Mouse (Mus musculus): ENCODE measurements around the gene Med22. TPM values are rescaled to one million over a fixed set of nuclear protein-coding genes. Genes with fewer than 3 reads are reported as not detected.
A peak's percentile ranks its signal among the peaks of the same experiment; 100 is the strongest.

Med22 gene
- polyA plus RNA-seq (2012; fragmentation: generic; extraction: Trizol): 71.0 TPM
- long read RNA-seq, experiment 1, transcript Med22-202 (3 exons, 3,506 nt): major isoform, 7 of 16 reads
- long read RNA-seq, experiment 1, partial matches to known transcripts: 0 of 16 reads
- long read RNA-seq, experiment 1, other reads (novel, unspliced or antisense): 6 of 16 reads
- long read RNA-seq, experiment 2, transcript Med22-202 (3 exons, 3,506 nt): major isoform, 398 of 459 reads
- long read RNA-seq, experiment 2, transcript Med22-203 (3 exons, 668 nt): minor isoform, 10 of 459 reads
- long read RNA-seq, experiment 2, transcript Med22-201 (4 exons, 973 nt): minor isoform, 6 of 459 reads
- long read RNA-seq, experiment 2, partial matches to known transcripts: 2 of 459 reads
- long read RNA-seq, experiment 2, other reads (novel, unspliced or antisense): 43 of 459 reads

DNA sequence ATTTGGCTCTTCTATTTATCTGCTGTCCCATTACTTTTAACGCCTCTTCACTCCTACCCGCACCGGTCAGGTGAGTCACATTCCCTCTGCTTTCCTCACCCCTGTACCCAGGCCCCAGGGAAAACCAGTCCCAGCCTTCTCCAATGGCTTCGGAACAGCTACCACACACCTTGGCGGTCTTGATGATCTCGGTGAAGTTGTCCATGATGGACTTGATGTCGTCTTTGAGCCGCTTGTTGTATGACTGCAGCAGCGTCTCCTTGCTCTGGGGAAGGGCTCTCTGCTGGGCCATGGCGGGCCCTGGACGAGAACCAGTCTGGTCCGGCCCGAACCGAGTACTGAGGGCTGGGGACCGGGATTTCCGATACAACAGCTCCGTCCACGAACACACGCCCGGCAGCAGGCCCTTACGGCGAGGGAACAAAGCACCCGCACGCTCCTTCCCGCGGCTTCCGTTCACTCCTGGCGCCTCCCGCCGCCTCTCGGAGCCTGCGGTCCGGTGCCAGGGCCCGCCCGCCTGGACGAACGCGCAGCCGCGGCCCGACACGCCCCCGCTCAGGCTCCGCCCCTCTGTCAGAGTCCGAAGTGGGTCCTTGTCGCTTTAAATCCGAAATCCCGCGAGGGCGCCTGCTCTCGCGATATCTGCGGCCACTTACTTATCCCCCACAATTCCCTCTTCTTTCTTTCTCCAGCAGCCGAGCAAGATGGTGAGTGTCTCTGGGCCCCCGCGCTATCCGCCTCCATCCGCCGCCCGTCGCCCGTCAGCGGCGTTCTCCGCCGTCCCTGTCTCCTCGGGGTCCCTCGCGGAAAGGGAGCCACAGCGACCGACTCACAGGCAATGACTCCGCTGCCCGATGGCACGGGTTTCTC is at the start of gene Med22, which contains the start of gene Rpl7a:
Gene Med22, minus strand, starts transcription at position 554 of the 870 bp plus-strand sequence.
Gene Rpl7a, plus strand, starts transcription at position 641 of the 870 bp plus-strand sequence.
- TF ChIP-seq MAX (IDR thresholded peaks at IDR 0.05) (peak; percentile 7), CTCF (IDR thresholded peaks at IDR 0.05; ENCODE audit: control insufficient read depth, insufficient read depth, insufficient read length) (no peak)
- Histone ChIP-seq H3K27me3 (ENCODE audit: control insufficient read depth, insufficient read depth, insufficient read length) (no peaks in the 10 kb centered on the region), H3ac (ENCODE audit: control insufficient read depth, insufficient read length, low read depth) (peak within 1 kb of the TSS; percentile 93), H3K79me2 (ENCODE audit: control insufficient read depth, insufficient read depth) (peaks cover 100% of the 10 kb centered on the region), H3K4me3 (ENCODE audit: insufficient read depth, poor library complexity, severe bottlenecking) (peak within 1 kb of the TSS; percentile 84), H3K79me3 (ENCODE audit: low read depth) (peaks cover 75% of the 10 kb centered on the region), H3K36me3 (ENCODE audit: control insufficient read depth, insufficient read depth) (peaks cover 80% of the 10 kb centered on the region)

DNA sequence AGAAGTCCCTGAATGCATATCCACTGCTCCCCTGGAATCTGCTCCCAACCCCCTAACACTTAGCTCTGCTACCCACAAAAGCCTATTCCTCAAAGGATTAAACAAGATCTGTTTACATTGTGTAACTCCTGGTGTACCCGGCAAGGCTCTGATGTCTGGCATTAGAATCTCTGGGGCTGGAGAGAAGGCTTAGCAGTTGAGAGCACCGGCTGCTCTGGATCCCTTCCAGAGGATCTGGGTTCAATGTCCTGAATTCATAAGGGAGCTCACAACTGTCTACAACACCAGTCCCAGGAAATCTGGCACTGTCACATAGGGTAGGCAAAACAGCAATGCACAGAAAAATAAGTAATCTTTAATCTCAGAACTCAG is 47.0 kb upstream of the Med22 start:
- Histone ChIP-seq H3K79me2 (ENCODE audit: control insufficient read depth, insufficient read depth) (peaks cover 32% of the 10 kb centered on the region), H3K36me3 (ENCODE audit: control insufficient read depth, insufficient read depth) (peaks cover 93% of the 10 kb centered on the region), H3K79me3 (ENCODE audit: low read depth) (peaks cover 4% of the 10 kb centered on the region), H3K27me3 (ENCODE audit: control insufficient read depth, insufficient read depth, insufficient read length) (no peaks in the 10 kb centered on the region), H3K4me3 (ENCODE audit: insufficient read depth, poor library complexity, severe bottlenecking) (no peak overlapping the region), H3ac (ENCODE audit: control insufficient read depth, insufficient read length, low read depth) (no peak overlapping the region)
- TF ChIP-seq CEBPB (IDR thresholded peaks at IDR 0.05; ENCODE audit: low read depth) (no peak), CTCF (IDR thresholded peaks at IDR 0.05; ENCODE audit: control insufficient read depth, insufficient read depth, insufficient read length) (no peak), FOSL1 (IDR thresholded peaks at IDR 0.05; ENCODE audit: insufficient read depth, low read length, poor library complexity, severe bottlenecking) (no peak), MYOG (IDR thresholded peaks at IDR 0.05; ENCODE audit: control insufficient read depth, extremely low read depth, insufficient read length) (no peak), MYOD1 (IDR thresholded peaks at IDR 0.05; ENCODE audit: control insufficient read depth, insufficient read length, low read depth) (no peak), MAX (IDR thresholded peaks at IDR 0.05) (no peak), USF1 (IDR thresholded peaks at IDR 0.05; ENCODE audit: low read depth) (no peak)

DNA sequence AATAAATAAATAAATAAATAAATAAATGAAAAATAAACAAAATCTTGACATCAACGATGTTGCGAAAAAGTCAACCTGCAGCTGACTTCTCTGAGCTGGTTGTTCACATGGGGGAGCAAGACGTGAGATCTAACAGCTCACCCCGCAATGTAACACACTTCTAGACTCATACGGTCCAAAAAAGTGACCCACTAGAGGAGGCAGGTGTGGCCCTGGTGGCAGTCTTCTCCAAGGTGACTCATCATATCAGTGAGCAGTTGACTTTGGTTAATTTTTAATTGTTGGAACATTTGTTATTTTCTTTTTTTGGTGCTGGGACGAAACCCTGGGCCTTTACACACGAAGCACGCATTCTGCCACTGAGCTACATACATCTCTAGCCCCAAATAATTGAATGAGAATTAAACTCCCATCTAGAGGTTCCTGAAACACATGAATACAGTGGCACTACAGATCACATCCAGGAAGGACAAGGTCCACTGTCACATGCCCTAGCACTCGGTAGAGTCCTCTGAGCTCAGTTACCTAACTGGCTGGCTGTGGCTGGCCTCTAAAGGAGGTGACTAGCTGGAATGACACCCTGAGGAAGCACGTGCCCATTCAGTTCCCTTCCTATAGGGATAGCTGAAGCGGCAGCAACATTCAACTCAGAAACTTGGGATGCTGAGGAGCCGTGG is 46.5 kb upstream of the Med22 start:
- peaks cover 4% of the 10 kb centered on the region for H3K79me3 ChIP-seq (ENCODE audit: low read depth)
- H3ac ChIP-seq (ENCODE audit: control insufficient read depth, insufficient read length, low read depth): no peak overlapping the region
- no peak overlapping the region for H3K4me3 ChIP-seq (ENCODE audit: insufficient read depth, poor library complexity, severe bottlenecking)
- H3K27me3 ChIP-seq (ENCODE audit: control insufficient read depth, insufficient read depth, insufficient read length): no peaks in the 10 kb centered on the region
- TF ChIP-seq USF1 (IDR thresholded peaks at IDR 0.05; ENCODE audit: low read depth) (no peak), MYOD1 (IDR thresholded peaks at IDR 0.05; ENCODE audit: control insufficient read depth, insufficient read length, low read depth) (no peak), CTCF (IDR thresholded peaks at IDR 0.05; ENCODE audit: control insufficient read depth, insufficient read depth, insufficient read length) (no peak), CEBPB (IDR thresholded peaks at IDR 0.05; ENCODE audit: low read depth) (no peak), MYOG (IDR thresholded peaks at IDR 0.05; ENCODE audit: control insufficient read depth, extremely low read depth, insufficient read length) (no peak), FOSL1 (IDR thresholded peaks at IDR 0.05; ENCODE audit: insufficient read depth, low read length, poor library complexity, severe bottlenecking) (no peak), MAX (IDR thresholded peaks at IDR 0.05) (no peak)
- peaks cover 89% of the 10 kb centered on the region for H3K36me3 ChIP-seq (ENCODE audit: control insufficient read depth, insufficient read depth)
- H3K79me2 ChIP-seq (ENCODE audit: control insufficient read depth, insufficient read depth): peaks cover 27% of the 10 kb centered on the region

DNA sequence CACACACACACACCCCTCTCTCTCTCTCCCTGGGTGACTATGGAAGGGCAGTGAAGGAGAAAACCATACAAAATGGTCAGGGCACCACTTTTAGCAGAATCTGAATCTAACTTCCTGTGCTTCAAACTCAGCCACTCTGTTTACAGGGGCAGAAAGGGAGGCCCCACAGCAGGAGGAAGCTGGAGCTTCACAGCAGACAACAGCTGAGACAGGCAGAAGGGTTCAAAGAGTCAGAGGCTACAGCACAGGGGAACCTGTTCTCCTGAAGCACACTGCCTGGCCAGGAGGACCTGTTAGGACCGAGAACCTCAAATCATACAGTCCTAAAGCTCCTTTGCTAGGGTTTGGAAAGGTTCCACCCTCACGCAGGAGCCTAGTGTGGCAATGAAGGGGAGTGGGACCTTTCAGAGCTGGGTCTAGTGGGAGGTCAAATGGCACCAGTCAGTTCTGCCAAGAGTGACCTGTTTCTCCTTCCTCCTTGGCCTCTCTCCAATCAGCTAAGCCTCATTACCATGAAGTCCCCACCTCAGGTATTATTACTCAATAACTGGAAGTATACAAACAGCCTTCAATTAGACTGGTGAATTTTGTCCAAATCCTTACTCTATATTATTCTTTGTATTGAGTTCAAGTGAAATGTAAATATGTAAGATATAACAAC is 44.4 kb upstream of the Med22 start:
- H3K79me3 ChIP-seq (ENCODE audit: low read depth): no peaks in the 10 kb centered on the region
- H3K4me3 ChIP-seq (ENCODE audit: insufficient read depth, poor library complexity, severe bottlenecking): no peak overlapping the region
- H3K27me3 ChIP-seq (ENCODE audit: control insufficient read depth, insufficient read depth, insufficient read length): no peaks in the 10 kb centered on the region
- H3K79me2 ChIP-seq (ENCODE audit: control insufficient read depth, insufficient read depth): peaks cover 6% of the 10 kb centered on the region
- H3ac ChIP-seq (ENCODE audit: control insufficient read depth, insufficient read length, low read depth): no peak overlapping the region
- peaks cover 77% of the 10 kb centered on the region for H3K36me3 ChIP-seq (ENCODE audit: control insufficient read depth, insufficient read depth)
- TF ChIP-seq MYOD1 (IDR thresholded peaks at IDR 0.05; ENCODE audit: control insufficient read depth, insufficient read length, low read depth) (no peak), CTCF (IDR thresholded peaks at IDR 0.05; ENCODE audit: control insufficient read depth, insufficient read depth, insufficient read length) (no peak), MYOG (IDR thresholded peaks at IDR 0.05; ENCODE audit: control insufficient read depth, extremely low read depth, insufficient read length) (no peak), CEBPB (IDR thresholded peaks at IDR 0.05; ENCODE audit: low read depth) (no peak), USF1 (IDR thresholded peaks at IDR 0.05; ENCODE audit: low read depth) (no peak)

DNA sequence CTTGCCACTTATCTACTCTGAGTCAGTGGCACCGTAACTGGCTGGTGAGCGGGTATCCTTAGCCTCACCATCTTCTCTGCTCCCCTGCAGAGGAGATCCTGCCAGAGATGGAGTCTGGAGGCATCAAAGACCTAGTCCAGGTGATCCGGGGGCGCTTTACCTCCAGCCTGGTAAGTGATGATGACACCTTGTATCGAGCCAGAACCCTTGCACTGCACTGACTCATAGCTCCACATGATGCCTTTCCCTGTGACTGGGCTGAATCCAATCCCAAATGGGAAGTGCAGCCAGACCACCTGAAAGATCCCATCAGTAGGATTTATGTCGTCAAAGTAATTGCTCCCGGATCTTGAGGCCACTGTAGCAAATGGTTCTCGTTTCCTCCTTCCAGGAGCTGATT is 42.4 kb upstream of the Med22 start:
- Histone ChIP-seq H3K36me3 (ENCODE audit: control insufficient read depth, insufficient read depth) (peaks cover 61% of the 10 kb centered on the region), H3K4me3 (ENCODE audit: insufficient read depth, poor library complexity, severe bottlenecking) (no peak overlapping the region), H3K79me2 (ENCODE audit: control insufficient read depth, insufficient read depth) (no peaks in the 10 kb centered on the region), H3ac (ENCODE audit: control insufficient read depth, insufficient read length, low read depth) (no peak overlapping the region), H3K27me3 (ENCODE audit: control insufficient read depth, insufficient read depth, insufficient read length) (no peaks in the 10 kb centered on the region), H3K79me3 (ENCODE audit: low read depth) (no peaks in the 10 kb centered on the region)
- no peak for TF ChIP-seq CEBPB (IDR thresholded peaks at IDR 0.05; ENCODE audit: low read depth)
- TF ChIP-seq CTCF (IDR thresholded peaks at IDR 0.05; ENCODE audit: control insufficient read depth, insufficient read depth, insufficient read length): no peak
- TF ChIP-seq MYOG (IDR thresholded peaks at IDR 0.05; ENCODE audit: control insufficient read depth, extremely low read depth, insufficient read length): no peak
- TF ChIP-seq MAX (IDR thresholded peaks at IDR 0.05): no peak
- no peak for TF ChIP-seq MYOD1 (IDR thresholded peaks at IDR 0.05; ENCODE audit: control insufficient read depth, insufficient read length, low read depth)
- TF ChIP-seq USF1 (IDR thresholded peaks at IDR 0.05; ENCODE audit: low read depth): no peak
- no peak for TF ChIP-seq FOSL1 (IDR thresholded peaks at IDR 0.05; ENCODE audit: insufficient read depth, low read length, poor library complexity, severe bottlenecking)

Measured in C2C12 (cell line).